Mouse (Mus musculus) MEL (cell line): Measurements from ENCODE around the gene Pip5kl1.

Source experiments
- CHD1 ChIP-seq: IDR thresholded peaks from 2 replicates; pipeline ENCODE4 v1.6.1; 2012; ENCODE audit warnings: low read depth, mild to moderate bottlenecking, inconsistent platforms, low read length, improper control_type of control experiment
- CTCF ChIP-seq, 3 experiments: IDR thresholded peaks in 2 of 3; conservative IDR thresholded peaks in 1 of 3; 2 replicates each; pipeline ENCODE4 v1.5.1; 2011 to 2012; ENCODE audit warnings: low read length in 3 of 3, low read depth in 2 of 3, mild to moderate bottlenecking in 2 of 3, improper control_type of control experiment in 1 of 3, inconsistent platforms in 1 of 3, mixed read lengths in 1 of 3, moderate library complexity in 1 of 3; ENCODE audit not compliant: control insufficient read depth in 1 of 3, insufficient read depth in 1 of 3, poor library complexity in 1 of 3, severe bottlenecking in 1 of 3
- EP300 ChIP-seq, 2 experiments: IDR thresholded peaks; 2 replicates each; pipeline ENCODE4 v1.6.1; 2011; ENCODE audit warnings: improper control_type of control experiment in 2 of 2, low read length in 2 of 2, low read depth in 1 of 2, mild to moderate bottlenecking in 1 of 2
- GATA1 ChIP-seq: IDR thresholded peaks from 2 replicates; pipeline ENCODE4 v1.6.1; 2011; ENCODE audit warnings: low read depth, low read length, improper control_type of control experiment
- MAFK ChIP-seq: IDR thresholded peaks from 2 replicates; pipeline ENCODE4 v1.6.1; 2011; ENCODE audit warnings: low read depth, mild to moderate bottlenecking, low read length, improper control_type of control experiment, borderline replicate concordance
- POLR2A ChIP-seq, 2 experiments: IDR thresholded peaks; 2 replicates each; pipeline ENCODE4 v1.6.1; 2011 to 2012; ENCODE audit warnings: low read length in 2 of 2, mild to moderate bottlenecking in 2 of 2, control low read depth in 1 of 2, improper control_type of control experiment in 1 of 2, low read depth in 1 of 2, moderate library complexity in 1 of 2; ENCODE audit not compliant: control insufficient read depth in 1 of 2, insufficient read depth in 1 of 2, poor library complexity in 1 of 2
- TBP ChIP-seq: IDR thresholded peaks from 2 replicates; pipeline ENCODE4 v1.8.0; 2011; ENCODE audit warnings: low read depth, low read length, improper control_type of control experiment
- TCF12 ChIP-seq: IDR thresholded peaks from 2 replicates; pipeline ENCODE4 v1.6.1; 2014; ENCODE audit warnings: low read depth, mild to moderate bottlenecking, inconsistent platforms, low read length, improper control_type of control experiment, moderate library complexity
- USF2 ChIP-seq, 2 experiments: IDR thresholded peaks; 2 replicates each; pipeline ENCODE4 v1.6.1; 2011 to 2012; ENCODE audit warnings: improper control_type of control experiment in 2 of 2, low read length in 2 of 2, borderline replicate concordance in 1 of 2, inconsistent platforms in 1 of 2, low read depth in 1 of 2, mild to moderate bottlenecking in 1 of 2; ENCODE audit not compliant: insufficient read depth in 1 of 2
- ZNF384 ChIP-seq: IDR thresholded peaks from 2 replicates; pipeline ENCODE4 v1.6.1; 2012; ENCODE audit warnings: low read depth, mild to moderate bottlenecking, inconsistent platforms, low read length, improper control_type of control experiment

DNA sequence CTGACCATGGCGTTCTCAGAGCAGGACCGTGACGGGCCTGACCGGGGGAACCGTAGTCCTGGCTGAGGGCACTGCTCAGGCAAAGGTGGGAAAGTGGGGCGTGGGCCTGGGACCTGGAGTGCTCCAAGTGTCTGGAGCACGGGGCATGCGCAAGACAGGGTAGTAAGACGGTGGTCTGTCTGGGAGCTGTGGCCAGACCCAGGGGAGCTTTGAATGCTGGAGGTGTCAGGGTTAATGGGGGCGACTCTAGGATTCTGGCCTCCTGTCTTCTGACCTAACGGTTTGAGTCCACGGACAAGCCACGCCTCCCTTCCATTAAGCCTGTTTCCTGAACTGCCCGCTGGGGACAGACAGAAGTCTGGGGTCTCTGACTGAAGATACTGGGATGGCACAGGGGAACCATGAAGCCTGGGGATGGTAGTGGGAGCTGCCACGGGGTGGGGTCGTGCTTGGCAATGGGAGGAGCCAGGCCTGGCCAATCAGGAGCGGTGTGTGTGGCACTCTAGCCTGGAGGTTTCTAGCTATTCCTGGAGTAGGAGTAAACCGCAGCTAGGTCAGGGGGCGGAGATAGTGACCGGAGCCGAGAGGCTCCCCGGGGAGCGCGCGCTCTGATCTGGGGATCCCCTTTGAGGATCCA lies 33.7 kb downstream of the Pip5kl1 start:
- no peak for TF ChIP-seq EP300 (IDR thresholded peaks at IDR 0.05; ENCODE audit: low read depth in 1 of 2, low read length in 2 of 2)
- TF ChIP-seq GATA1: no peak
- no peak for TF ChIP-seq MAFK
- no peak for TF ChIP-seq TCF12
- no peak for TF ChIP-seq CTCF (IDR thresholded peaks at IDR 0.05 in 2 of 3, conservative IDR thresholded peaks at IDR 0.05 in 1 of 3; ENCODE audit: control insufficient read depth in 1 of 3, insufficient read depth in 1 of 3, low read depth in 2 of 3, low read length in 3 of 3, poor library complexity in 1 of 3, severe bottlenecking in 1 of 3)
- TF ChIP-seq TBP: no peak
- TF ChIP-seq USF2 (IDR thresholded peaks at IDR 0.05; ENCODE audit: borderline replicate concordance in 1 of 2, insufficient read depth in 1 of 2, low read depth in 1 of 2, low read length in 2 of 2): no peak
- TF ChIP-seq ZNF384: no peak
- no peak; a peak in 1 of 4 replicates for TF ChIP-seq POLR2A (IDR thresholded peaks at IDR 0.05; ENCODE audit: control insufficient read depth in 1 of 2, insufficient read depth in 1 of 2, low read depth in 1 of 2, low read length in 2 of 2, poor library complexity in 1 of 2)
- TF ChIP-seq CHD1: no peak
